Mouse (Mus musculus): ENCODE results near the gene Vgll4. TPM values are rescaled to one million over a fixed set of nuclear protein-coding genes. Genes with fewer than 3 reads are reported as not detected.
A peak's percentile ranks its signal among the peaks of the same experiment; 100 is the strongest.

Gene Vgll4
- polyA plus RNA-seq, 1 experiment from 2014 or later = 152 TPM

- peak overlapping the region; percentile 52 for H3K4me2 ChIP-seq (ENCODE audit: low read depth, low read length)
- no peaks in the 10 kb centered on the region for H3K27me3 ChIP-seq (ENCODE audit: control insufficient read depth, insufficient read depth, low read depth, low read length)
- H3K27ac ChIP-seq (ENCODE audit: low read length) = peak overlapping the region; percentile 91
- ATAC-seq (ENCODE audit: low read depth) = no peak
- peaks cover 47% of the 10 kb centered on the region for H3K4me1 ChIP-seq (replicated peaks; ENCODE audit: control insufficient read depth, insufficient read depth, low read length)
- H3K9me3 ChIP-seq (ENCODE audit: control insufficient read depth, low read length) = no peaks in the 10 kb centered on the region
- H3K36me3 ChIP-seq (ENCODE audit: control insufficient read depth, insufficient read depth, low read length) = no peaks in the 10 kb centered on the region
- 3% methylated on average over 9 of the region's 9 CpGs for WGBS
- peak overlapping the region; percentile 66 for H3K4me3 ChIP-seq (ENCODE audit: low read length)
- H3K9ac ChIP-seq (ENCODE audit: low read length) = peak overlapping the region; percentile 90
Observed at GRCm38 (mm10) chr6:114919670-114920313, 50.0 kb downstream of the Vgll4 start.

- no peak for ATAC-seq (ENCODE audit: low read depth)
- Histone ChIP-seq H3K27me3 (ENCODE audit: control insufficient read depth, insufficient read depth, low read depth, low read length) (no peaks in the 10 kb centered on the region), H3K4me1 (replicated peaks; ENCODE audit: control insufficient read depth, insufficient read depth, low read length) (peaks cover 54% of the 10 kb centered on the region), H3K4me3 (ENCODE audit: low read length) (peak overlapping the region; percentile 66), H3K9me3 (ENCODE audit: control insufficient read depth, low read length) (no peaks in the 10 kb centered on the region), H3K9ac (ENCODE audit: low read length) (peak overlapping the region; percentile 90), H3K4me2 (ENCODE audit: low read depth, low read length) (peak overlapping the region; percentile 52), H3K36me3 (ENCODE audit: control insufficient read depth, insufficient read depth, low read length) (no peaks in the 10 kb centered on the region), H3K27ac (ENCODE audit: low read length) (peak overlapping the region; percentile 91)
- 38% methylated on average over 9 of the region's 9 CpGs for WGBS
Observed at GRCm38 (mm10) chr6:114918994-114919393, 50.8 kb downstream of the Vgll4 start.

DNA sequence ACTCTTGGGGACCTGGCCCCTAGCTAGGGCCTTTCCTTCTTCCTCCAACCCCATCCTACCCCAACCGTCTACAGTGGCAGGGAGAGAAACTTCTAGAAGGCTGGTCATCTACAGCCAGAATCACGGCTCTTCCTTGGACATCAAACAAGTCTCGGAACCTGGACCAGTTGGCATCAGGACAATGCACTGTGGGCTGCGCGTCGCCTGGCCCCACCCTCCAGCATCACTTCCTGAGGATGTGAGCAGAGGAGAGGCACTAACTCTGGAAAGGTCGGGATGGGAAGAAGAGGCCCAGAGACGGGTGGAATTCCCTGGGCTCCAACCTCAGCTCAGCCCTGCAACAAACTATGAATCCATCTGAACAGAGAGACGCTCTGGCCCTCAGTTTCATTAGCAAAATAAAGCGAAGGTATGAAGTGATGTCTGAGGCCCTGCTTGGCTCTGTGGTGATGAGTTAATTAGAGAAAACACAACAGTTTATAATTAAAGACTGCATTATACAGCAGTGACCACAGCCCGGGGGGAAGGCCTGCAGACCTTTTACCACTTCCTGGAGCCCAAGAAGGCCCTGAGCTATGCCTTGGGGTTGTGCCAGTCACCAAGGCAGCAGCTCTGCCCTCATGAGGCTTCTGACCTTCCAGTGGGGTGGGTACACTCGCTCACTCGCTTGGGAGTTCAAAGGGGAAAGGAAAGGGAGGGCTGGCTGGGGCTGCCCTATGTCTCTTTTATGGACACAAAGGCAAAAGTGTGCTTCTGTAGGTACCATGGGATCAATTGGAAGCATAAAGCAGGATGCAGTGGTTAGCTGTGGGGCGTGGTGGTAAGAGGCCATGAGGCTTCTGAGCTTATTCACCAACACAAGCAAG, 51.8 kb downstream of the Vgll4 start:
- ATAC-seq (ENCODE audit: low read depth) = no peak
- peak overlapping the region; percentile 90 for H3K9ac ChIP-seq (ENCODE audit: low read length)

DNA sequence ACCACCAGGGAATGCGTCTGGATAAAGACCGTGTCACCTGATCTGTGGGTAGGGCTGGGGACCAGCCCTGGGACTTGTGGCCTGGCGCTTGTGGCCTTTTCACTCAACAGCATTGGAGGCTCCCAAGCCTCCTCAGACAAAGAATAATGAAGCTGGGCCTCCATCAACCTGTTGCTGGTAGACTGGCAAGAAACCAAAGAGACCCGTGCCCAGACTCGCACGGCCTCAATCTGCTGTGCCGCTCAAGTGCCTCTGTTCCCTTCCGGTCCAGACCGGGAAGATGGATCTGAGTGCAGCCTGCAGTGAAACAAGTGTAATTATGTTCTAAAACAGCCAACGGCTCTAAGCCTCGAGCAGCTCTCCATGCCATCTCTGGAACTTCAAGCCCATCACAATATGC, 52.7 kb downstream of the Vgll4 start:
- H3K4me3 ChIP-seq (ENCODE audit: low read length) = peak overlapping the region; percentile 66
- peak overlapping the region; percentile 52 for H3K4me2 ChIP-seq (ENCODE audit: low read depth, low read length)
- peaks cover 72% of the 10 kb centered on the region for H3K4me1 ChIP-seq (replicated peaks; ENCODE audit: control insufficient read depth, insufficient read depth, low read length)
- no peaks in the 10 kb centered on the region for H3K36me3 ChIP-seq (ENCODE audit: control insufficient read depth, insufficient read depth, low read length)
- H3K9me3 ChIP-seq (ENCODE audit: control insufficient read depth, low read length) = no peaks in the 10 kb centered on the region
- WGBS = 26% methylated on average over 11 of the region's 11 CpGs
- H3K27me3 ChIP-seq (ENCODE audit: control insufficient read depth, insufficient read depth, low read depth, low read length) = no peaks in the 10 kb centered on the region
- H3K9ac ChIP-seq (ENCODE audit: low read length) = peak overlapping the region; percentile 58
- H3K27ac ChIP-seq (ENCODE audit: low read length) = peak overlapping the region; percentile 90
- no peak for ATAC-seq (ENCODE audit: low read depth)

More for the DNA sequence above, 51.8 kb downstream of the Vgll4 start:
- WGBS = 27% methylated on average over 14 of the region's 14 CpGs
- H3K4me2 ChIP-seq (ENCODE audit: low read depth, low read length) = peak overlapping the region; percentile 52
- peaks cover 63% of the 10 kb centered on the region for H3K4me1 ChIP-seq (replicated peaks; ENCODE audit: control insufficient read depth, insufficient read depth, low read length)
- H3K27me3 ChIP-seq (ENCODE audit: control insufficient read depth, insufficient read depth, low read depth, low read length) = no peaks in the 10 kb centered on the region
- no peaks in the 10 kb centered on the region for H3K36me3 ChIP-seq (ENCODE audit: control insufficient read depth, insufficient read depth, low read length)
- H3K9me3 ChIP-seq (ENCODE audit: control insufficient read depth, low read length) = no peaks in the 10 kb centered on the region
- peak overlapping the region; percentile 90 for H3K27ac ChIP-seq (ENCODE audit: low read length)
- peak overlapping the region; percentile 66 for H3K4me3 ChIP-seq (ENCODE audit: low read length)

GRCm38 (mm10) chr6:114916715-114916992, 53.1 kb downstream of the Vgll4 start:
- H3K36me3 ChIP-seq (ENCODE audit: control insufficient read depth, insufficient read depth, low read length) = no peaks in the 10 kb centered on the region
- peak overlapping the region; percentile 90 for H3K27ac ChIP-seq (ENCODE audit: low read length)
- peak overlapping the region; percentile 52 for H3K4me2 ChIP-seq (ENCODE audit: low read depth, low read length)
- ATAC-seq (ENCODE audit: low read depth) = peak; percentile 46
- peaks cover 75% of the 10 kb centered on the region for H3K4me1 ChIP-seq (replicated peaks; ENCODE audit: control insufficient read depth, insufficient read depth, low read length)
- H3K4me3 ChIP-seq (ENCODE audit: low read length) = peak overlapping the region; percentile 66
- H3K9me3 ChIP-seq (ENCODE audit: control insufficient read depth, low read length) = no peaks in the 10 kb centered on the region
- no peaks in the 10 kb centered on the region for H3K27me3 ChIP-seq (ENCODE audit: control insufficient read depth, insufficient read depth, low read depth, low read length)
- peak overlapping the region; percentile 58 for H3K9ac ChIP-seq (ENCODE audit: low read length)
- 6% methylated on average over 5 of the region's 5 CpGs for WGBS

DNA sequence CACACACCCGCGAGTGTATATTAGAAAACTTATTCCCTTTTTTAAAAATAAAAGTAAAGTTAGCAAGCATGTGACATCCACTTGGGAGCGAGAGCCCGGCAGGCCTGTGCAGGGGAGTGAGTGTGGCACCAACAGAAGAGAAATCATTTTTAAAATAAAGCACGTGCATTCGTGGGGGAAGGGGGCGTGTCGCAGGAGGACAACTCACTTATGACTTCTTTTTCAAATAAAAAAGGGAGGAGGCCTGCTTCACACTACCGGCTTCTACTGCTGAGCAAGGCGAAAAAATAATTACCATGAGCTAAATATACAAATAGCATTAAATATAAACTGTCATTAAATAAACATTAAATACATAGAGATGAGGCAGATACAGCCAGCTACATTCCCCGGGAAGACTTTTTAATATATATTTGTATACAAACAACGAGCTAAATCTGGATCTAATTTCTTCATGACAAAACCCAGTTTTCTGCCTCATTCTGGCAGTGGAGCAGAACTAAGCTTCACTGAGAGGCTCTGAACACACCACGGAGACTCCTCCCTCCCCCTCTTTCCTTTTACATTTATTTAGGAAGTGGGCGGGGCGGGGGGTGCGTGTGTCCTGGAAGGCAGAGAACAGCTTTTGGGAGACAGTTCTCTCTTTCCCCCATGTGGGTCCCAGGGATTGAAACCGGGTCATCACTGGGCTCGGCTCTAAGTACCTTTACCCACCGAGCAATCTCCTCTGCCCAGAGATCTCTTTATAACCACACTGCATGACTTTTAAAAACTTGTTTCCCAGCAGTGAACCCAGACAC, 53.7 kb downstream of the Vgll4 start:
- WGBS = 12% methylated on average over 19 of the region's 19 CpGs
- H3K36me3 ChIP-seq (ENCODE audit: control insufficient read depth, insufficient read depth, low read length) = no peaks in the 10 kb centered on the region
- H3K27ac ChIP-seq (ENCODE audit: low read length) = peak overlapping the region; percentile 90
- ATAC-seq (ENCODE audit: low read depth) = peak; percentile 59
- H3K9ac ChIP-seq (ENCODE audit: low read length) = peak overlapping the region; percentile 58
- peak overlapping the region; percentile 52 for H3K4me2 ChIP-seq (ENCODE audit: low read depth, low read length)
- peak overlapping the region; percentile 66 for H3K4me3 ChIP-seq (ENCODE audit: low read length)
- no peaks in the 10 kb centered on the region for H3K27me3 ChIP-seq (ENCODE audit: control insufficient read depth, insufficient read depth, low read depth, low read length)
- H3K4me1 ChIP-seq (replicated peaks; ENCODE audit: control insufficient read depth, insufficient read depth, low read length) = peaks cover 78% of the 10 kb centered on the region
- H3K9me3 ChIP-seq (ENCODE audit: control insufficient read depth, low read length) = no peaks in the 10 kb centered on the region

GRCm38 (mm10) chr6:114914041-114914716, 55.6 kb downstream of the Vgll4 start:
- H3K36me3 ChIP-seq (ENCODE audit: control insufficient read depth, insufficient read depth, low read length) = no peaks in the 10 kb centered on the region
- no peak overlapping the region for H3K9ac ChIP-seq (ENCODE audit: low read length)
- 38% methylated on average over 10 of the region's 10 CpGs for WGBS
- H3K27ac ChIP-seq (ENCODE audit: low read length) = peak overlapping the region; percentile 28; the same call in 1 of the 2 replicates
- H3K9me3 ChIP-seq (ENCODE audit: control insufficient read depth, low read length) = no peaks in the 10 kb centered on the region
- ATAC-seq (ENCODE audit: low read depth) = no peak
- peaks cover 74% of the 10 kb centered on the region for H3K4me1 ChIP-seq (replicated peaks; ENCODE audit: control insufficient read depth, insufficient read depth, low read length)
- H3K4me3 ChIP-seq (ENCODE audit: low read length) = no peak overlapping the region
- H3K4me2 ChIP-seq (ENCODE audit: low read depth, low read length) = peak overlapping the region; percentile 52; the same call in 1 of the 2 replicates
- no peaks in the 10 kb centered on the region for H3K27me3 ChIP-seq (ENCODE audit: control insufficient read depth, insufficient read depth, low read depth, low read length)

DNA sequence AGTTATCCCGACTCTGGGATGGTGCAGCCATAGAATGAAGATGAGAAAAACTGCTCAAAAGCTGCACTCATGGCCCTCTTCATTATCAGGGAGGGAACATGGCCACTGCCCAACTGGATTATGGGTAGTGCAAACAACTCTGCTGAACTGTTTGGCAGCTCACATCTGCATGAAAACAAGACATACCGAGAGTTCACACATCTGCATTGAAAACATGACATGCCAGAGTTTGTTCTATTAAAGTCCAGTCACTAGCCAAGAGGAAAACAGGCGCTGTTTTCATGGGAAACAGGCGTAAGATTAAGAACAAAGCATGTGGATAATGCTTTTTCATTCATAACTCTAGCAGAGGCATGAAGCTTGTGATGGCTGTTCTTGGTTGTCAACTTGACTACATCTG, 56.7 kb downstream of the Vgll4 start:
- Histone ChIP-seq H3K4me3 (ENCODE audit: low read length) (no peak overlapping the region), H3K9me3 (ENCODE audit: control insufficient read depth, low read length) (no peaks in the 10 kb centered on the region), H3K36me3 (ENCODE audit: control insufficient read depth, insufficient read depth, low read length) (0 out of 2 replicates have a peak, but pooled peaks cover 6% of the 10 kb centered on the region), H3K27me3 (ENCODE audit: control insufficient read depth, insufficient read depth, low read depth, low read length) (no peaks in the 10 kb centered on the region), H3K4me2 (ENCODE audit: low read depth, low read length) (no peak overlapping the region), H3K4me1 (replicated peaks; ENCODE audit: control insufficient read depth, insufficient read depth, low read length) (peaks cover 70% of the 10 kb centered on the region), H3K27ac (ENCODE audit: low read length) (no peak overlapping the region), H3K9ac (ENCODE audit: low read length) (no peak overlapping the region)
- 35% methylated on average over 4 of the region's 4 CpGs for WGBS
- no peak for ATAC-seq (ENCODE audit: low read depth)
